Mouse (Mus musculus) CH12.LX (cell line): Measurements from ENCODE around the gene Gm39566. TPM values are rescaled to one million over a fixed set of nuclear protein-coding genes. Genes with fewer than 3 reads are reported as not detected.

Experiments used
- DNase-seq: peaks from one replicate; pipeline ENCODE4 v3.0.0-alpha.2; 2013; ENCODE audit errors: extremely low read depth
- H3K27ac ChIP-seq: 2 replicates; pipeline ENCODE4 v1.5.1; 2012; ENCODE audit warnings: low read depth, mild to moderate bottlenecking, control low read depth, moderate library complexity; ENCODE audit not compliant: insufficient read depth
- H3K27me3 ChIP-seq: replicated peaks from 2 replicates; pipeline ENCODE3; 2012; ENCODE audit warnings: inconsistent platforms
- H3K36me3 ChIP-seq, 2 experiments: replicated peaks in 1 of 2; 2 replicates each; pipeline versions ENCODE3 to v1.6.1; 2012; ENCODE audit warnings: inconsistent platforms in 1 of 2, low read length in 1 of 2, mild to moderate bottlenecking in 1 of 2, mixed read lengths in 1 of 2, moderate library complexity in 1 of 2; ENCODE audit not compliant: control insufficient read depth in 1 of 2, insufficient read depth in 1 of 2
- H3K4me1 ChIP-seq, 2 experiments: 2 replicates each; pipeline ENCODE4 v1.6.1; 2012; ENCODE audit warnings: inconsistent platforms in 1 of 2, moderate library complexity in 1 of 2; ENCODE audit not compliant: insufficient read depth in 2 of 2, control insufficient read depth in 1 of 2
- H3K4me2 ChIP-seq: 2 replicates; pipeline ENCODE4 v1.6.1; 2012; ENCODE audit warnings: low read depth, mild to moderate bottlenecking, control low read depth; ENCODE audit not compliant: poor library complexity, insufficient read depth, severe bottlenecking
- H3K4me3 ChIP-seq, 3 experiments: fragments of 150-350 bp in 1 of 3; sonication (generic) in 1 of 3; replicated peaks in 1 of 3; 2 replicates each; pipeline versions ENCODE3 to v1.5.1; 2011 to 2012; ENCODE audit warnings: low read depth in 2 of 3, low read length in 2 of 3, mild to moderate bottlenecking in 2 of 3, moderate library complexity in 2 of 3, control low read depth in 1 of 3, improper control_type of control experiment in 1 of 3, inconsistent platforms in 1 of 3, mixed read lengths in 1 of 3; ENCODE audit not compliant: poor library complexity in 1 of 3
- H3K79me2 ChIP-seq: replicated peaks from 2 replicates; pipeline ENCODE4 v1.6.1; 2012; ENCODE audit warnings: mild to moderate bottlenecking, moderate library complexity; ENCODE audit not compliant: control insufficient read depth, poor library complexity, insufficient read depth, severe bottlenecking; ENCODE audit errors: extremely low read depth
- H3K9ac ChIP-seq: 2 replicates; pipeline ENCODE4 v1.6.1; 2012; ENCODE audit warnings: low read depth, mild to moderate bottlenecking, control low read depth, moderate library complexity; ENCODE audit not compliant: insufficient read depth
- H3K9me3 ChIP-seq: replicated peaks from 2 replicates; pipeline ENCODE3; 2012; ENCODE audit warnings: low read length, inconsistent platforms, mixed read lengths
- CHD1 ChIP-seq: IDR thresholded peaks from 2 replicates; pipeline ENCODE4 v1.6.1; 2012; ENCODE audit warnings: low read depth, low read length, improper control_type of control experiment, inconsistent platforms
- ELF1 ChIP-seq: IDR thresholded peaks from 2 replicates; pipeline ENCODE4 v1.6.1; 2014; ENCODE audit warnings: low read depth, mild to moderate bottlenecking, inconsistent platforms, low read length, improper control_type of control experiment
- EP300 ChIP-seq: IDR thresholded peaks from 2 replicates; pipeline ENCODE4 v1.6.1; 2011; ENCODE audit warnings: low read length, improper control_type of control experiment
- GABPA ChIP-seq: IDR thresholded peaks from 2 replicates; pipeline ENCODE4 v1.6.1; 2012; ENCODE audit warnings: low read depth, low read length, improper control_type of control experiment, inconsistent platforms; ENCODE audit not compliant: insufficient replicate concordance
- NRF1 ChIP-seq: IDR thresholded peaks from 2 replicates; pipeline ENCODE4 v1.6.1; 2014; ENCODE audit warnings: low read depth, mild to moderate bottlenecking, inconsistent platforms, low read length, improper control_type of control experiment, moderate library complexity
- SIN3A ChIP-seq: IDR thresholded peaks from 2 replicates; pipeline ENCODE4 v1.6.1; 2012; ENCODE audit warnings: low read length, improper control_type of control experiment, inconsistent platforms
- TBP ChIP-seq: conservative IDR thresholded peaks from 2 replicates; pipeline ENCODE4 v1.6.1; 2011; ENCODE audit warnings: low read depth, low read length, improper control_type of control experiment
- UBTF ChIP-seq: IDR thresholded peaks from 2 replicates; pipeline ENCODE4 v1.6.1; 2012; ENCODE audit warnings: low read depth, mild to moderate bottlenecking, inconsistent platforms, low read length, improper control_type of control experiment, moderate library complexity
- USF1 ChIP-seq: IDR thresholded peaks from 2 replicates; pipeline ENCODE4 v1.6.1; 2014; ENCODE audit warnings: low read depth, mild to moderate bottlenecking, inconsistent platforms, low read length, improper control_type of control experiment
- ZC3H11A ChIP-seq: IDR thresholded peaks from 2 replicates; pipeline ENCODE4 v1.6.1; 2012; ENCODE audit warnings: low read depth, mild to moderate bottlenecking, inconsistent platforms, low read length, improper control_type of control experiment
- dilution Hi-C: fragments of 300-500 bp; cut with MboI; formaldehyde crosslinking; loops from 2 replicates; pipeline ENCODE4 v1.14.3; 2020; ENCODE audit warnings: low sequenced_read_pairs; ENCODE audit not compliant: extremely low pct_unique_long_range_greater_than_20kb, extremely low pct_ligation_motif_present
- in situ Hi-C: fragments of 300-500 bp; cut with MboI; formaldehyde crosslinking; loops from 3 replicates; pipeline ENCODE4 v1.14.3; 2019; ENCODE audit warnings: low sequenced_read_pairs, low pct_ligation_motif_present, low pct_unique_long_range_greater_than_20kb, mixed read lengths
- polyA plus RNA-seq: library from polyadenylated mRNA; unstranded; fragments of >175 nt; gene quantifications from 2 replicates; pipeline ENCODE4 v1.2.1, GENCODE M21; 2012; ENCODE audit warnings: low read depth; ENCODE audit not compliant: insufficient read length
- total RNA-seq, 2 experiments: library from RNA; depleted of rRNA; stranded (reverse); fragments of 300-350 nt in 1 of 2; fragments of >200 nt in 1 of 2; gene quantifications; 2 replicates each; pipeline ENCODE4 v1.2.3; 2012 to 2014

Gm39566 gene
- total and polyA plus RNA-seq, 3 experiments, result not detected

- TF ChIP-seq UBTF, result peak; percentile 99
Observed at GRCm38 (mm10) chr11:69803786-69804651, 11.1 kb downstream of the Gm39566 start (continued).

GRCm38 (mm10) chr11:69803328-69803727 lies 11.8 kb downstream of the Gm39566 start:
- peak overlapping the region; percentile 2; the same call in 1 of the 2 replicates for H3K9ac ChIP-seq
- H3K27me3 ChIP-seq, result peaks cover 48% of the 10 kb centered on the region
- H3K4me3 ChIP-seq, result peak overlapping the region; percentile 11 to 39 (median 37)
- no peaks in the 10 kb centered on the region for H3K79me2 ChIP-seq
- H3K4me1 ChIP-seq, result peaks cover 12 to 43% of the 10 kb centered on the region in 2 experiments
- TF ChIP-seq EP300, result no peak
- 0 out of 2 replicates have a peak, but pooled peaks have one; percentile 11 for TF ChIP-seq TBP
- TF ChIP-seq, all 38 proteins: peak for 1
- Histone ChIP-seq H3K36me3 (no peaks in the 10 kb centered on the region), H3K27ac (no peak overlapping the region), H3K4me2 (peak overlapping the region; percentile 72), H3K9me3 (peaks cover 24% of the 10 kb centered on the region)
- no peak for DNase-seq
- dilution Hi-C loops (no loop called here), in situ Hi-C loops (loop anchor here (5.0 kb wide), 1 partner anchor 74 kb away; the partner anchor contains the start of gene Tmem95)

- dilution Hi-C loops, result no loop called here
- peaks cover 12 to 50% of the 10 kb centered on the region in 2 experiments for H3K4me1 ChIP-seq
- no peaks in the 10 kb centered on the region for H3K36me3 ChIP-seq
- peaks cover 24% of the 10 kb centered on the region for H3K9me3 ChIP-seq
- no peak for DNase-seq
- peak overlapping the region; percentile 27; the same call in 1 of the 2 replicates for H3K9ac ChIP-seq
- peak overlapping the region; percentile 39 to 57 (median 42) for H3K4me3 ChIP-seq
- no peaks in the 10 kb centered on the region for H3K79me2 ChIP-seq
- no peak overlapping the region for H3K27ac ChIP-seq
- TF ChIP-seq ZC3H11A, result no peak
- TF ChIP-seq USF1, result no peak
- no peak for TF ChIP-seq ELF1
- TF ChIP-seq NRF1, result no peak
- TF ChIP-seq GABPA, result no peak
- TF ChIP-seq CHD1, result no peak
- peak; percentile 28; the same call in 1 of the 2 replicates for TF ChIP-seq SIN3A
- in situ Hi-C loops, result loop anchor here (5.0 kb wide), 1 partner anchor 75 kb away; the partner anchor contains the start of gene Tmem95
- H3K27me3 ChIP-seq, result peaks cover 45% of the 10 kb centered on the region
- peak overlapping the region; percentile 72 for H3K4me2 ChIP-seq
Observed at GRCm38 (mm10) chr11:69802648-69803105, 12.4 kb downstream of the Gm39566 start.
